Mouse (Mus musculus) lung, postnatal 0 days (tissue): ENCODE data around the gene Zfp316.

Experiments used
- CTCF ChIP-seq: IDR thresholded peaks from 2 replicates; pipeline ENCODE4 v1.5.1; 2016; ENCODE audit warnings: antibody characterized with exemption, mild to moderate bottlenecking
- EP300 ChIP-seq: IDR thresholded peaks from 2 replicates; pipeline ENCODE4 v1.6.1; 2016; ENCODE audit warnings: antibody characterized with exemption, mild to moderate bottlenecking, control low read depth

- no peak for TF ChIP-seq EP300
- no peak for TF ChIP-seq CTCF
Observed at GRCm38 (mm10) chr5:143275761-143276160, 5.9 kb upstream of the Zfp316 start.
